Mouse (Mus musculus) forebrain, embryonic 15.5 days (tissue): ENCODE data around the gene Msrb2. TPM values are rescaled to one million over a fixed set of nuclear protein-coding genes. Genes with fewer than 3 reads are reported as not detected.

Experiments used
- ATAC-seq: fragments of 200-750 bp; cut with Nextera tagmentation; replicated peaks from 2 replicates; pipeline ENCODE4 v1.8.0; 2017; ENCODE audit warnings: mild to moderate bottlenecking, moderate TSS enrichment, moderate library complexity
- H3K27ac ChIP-seq: fragments of 300-500 bp; sonication (generic); replicated peaks from 2 replicates; pipeline ENCODE4 v1.5.1; 2015; ENCODE audit warnings: mild to moderate bottlenecking, inconsistent platforms
- H3K27me3 ChIP-seq: fragments of 300-500 bp; sonication (generic); 2 replicates; pipeline ENCODE4 v1.6.1; 2015; ENCODE audit warnings: inconsistent platforms
- H3K36me3 ChIP-seq: fragments of 300-500 bp; sonication (generic); 2 replicates; pipeline ENCODE4 v1.6.1; 2015; ENCODE audit warnings: mild to moderate bottlenecking, inconsistent platforms
- H3K4me1 ChIP-seq: fragments of 300-500 bp; sonication (generic); 2 replicates; pipeline ENCODE4 v1.6.1; 2015; ENCODE audit warnings: inconsistent platforms
- H3K4me2 ChIP-seq: fragments of 300-500 bp; sonication (generic); replicated peaks from 2 replicates; pipeline ENCODE4 v1.6.1; 2015; ENCODE audit warnings: mild to moderate bottlenecking, inconsistent platforms
- H3K4me3 ChIP-seq: fragments of 300-500 bp; sonication (generic); 2 replicates; pipeline ENCODE4 v1.5.1; 2015; ENCODE audit warnings: mild to moderate bottlenecking, inconsistent platforms
- H3K9ac ChIP-seq: fragments of 300-500 bp; sonication (generic); replicated peaks from 2 replicates; pipeline ENCODE4 v1.6.1; 2015; ENCODE audit warnings: mild to moderate bottlenecking, inconsistent platforms
- H3K9me3 ChIP-seq: fragments of 300-500 bp; sonication (generic); 2 replicates; pipeline ENCODE4 v1.6.1; 2016; ENCODE audit warnings: inconsistent platforms
- WGBS: fragments of 180-500 bp; shearing (Covaris S2); methylation state at CpG from one replicate; pipeline ENCODE4 v1.1.7; 2015; ENCODE audit warnings: mixed read lengths; 5-methylcytosine and 5-hydroxymethylcytosine counted together
- polyA plus RNA-seq: library from polyadenylated mRNA; unstranded; fragments of >200 nt; fragmentation: Nextera tagmentation; extraction: Ambion mirVana; gene quantifications from 2 replicates; pipeline ENCODE4 v1.2.1, GENCODE M21; 2015

Gene Msrb2
- 7.4 and 7.9 TPM in 2 replicates for polyA plus RNA-seq

DNA sequence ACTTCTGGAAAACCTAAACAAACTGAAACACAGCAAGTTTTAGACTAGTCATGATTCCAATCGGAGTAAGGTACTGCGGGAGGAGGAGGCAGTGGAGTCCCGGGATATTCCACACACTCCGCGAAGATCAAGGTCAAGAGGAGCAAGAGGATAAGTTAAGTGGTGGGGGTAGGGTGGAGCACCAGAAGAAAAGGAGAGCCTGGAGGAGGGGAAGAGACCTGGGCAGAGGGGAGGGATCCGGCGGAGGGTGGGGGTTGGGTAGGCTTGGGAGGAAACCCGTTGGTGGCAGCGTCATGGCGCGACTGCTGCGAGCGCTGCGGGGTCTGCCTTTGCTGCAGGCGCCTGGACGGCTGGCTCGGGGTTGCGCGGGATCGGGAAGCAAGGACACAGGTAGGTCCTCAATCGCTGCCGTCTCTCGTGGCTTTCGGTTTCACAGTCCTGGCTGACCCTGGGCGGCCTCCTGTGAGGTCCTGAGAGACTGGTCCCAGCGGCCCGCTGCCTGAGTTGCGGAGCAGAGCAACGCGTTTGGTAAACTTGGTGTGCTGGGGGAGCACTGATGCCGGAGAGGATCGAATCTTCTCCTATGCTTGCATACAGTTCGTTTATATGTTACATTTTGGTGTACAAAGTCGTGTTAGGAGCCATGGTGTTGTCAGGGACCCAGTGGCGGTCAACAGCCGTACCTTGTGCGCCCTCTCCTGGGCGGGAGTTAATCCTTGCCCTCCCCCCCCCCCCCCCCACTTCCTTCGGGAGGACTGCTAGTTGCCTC, at the start of gene Msrb2:
Gene Msrb2, plus strand, starts transcription at position 51 of the 769 bp plus-strand sequence.
- H3K4me2 ChIP-seq: peak within 1 kb of the TSS; percentile 84
- no peaks in the 10 kb centered on the region; the same call in 1 of the 2 replicates for H3K4me1 ChIP-seq
- H3K27ac ChIP-seq: 0 out of 2 replicates have a peak within 1 kb of the TSS, but pooled peaks have one; percentile 15
- H3K4me3 ChIP-seq: peak within 1 kb of the TSS; percentile 72
- H3K36me3 ChIP-seq: no peaks in the 10 kb centered on the region
- H3K9me3 ChIP-seq: no peaks in the 10 kb centered on the region
- no peaks in the 10 kb centered on the region for H3K27me3 ChIP-seq
- peak within 1 kb of the TSS; percentile 71 for H3K9ac ChIP-seq
- under 1% methylated on average over 39 of the region's 39 CpGs for WGBS
- peak; percentile 86 for ATAC-seq

DNA sequence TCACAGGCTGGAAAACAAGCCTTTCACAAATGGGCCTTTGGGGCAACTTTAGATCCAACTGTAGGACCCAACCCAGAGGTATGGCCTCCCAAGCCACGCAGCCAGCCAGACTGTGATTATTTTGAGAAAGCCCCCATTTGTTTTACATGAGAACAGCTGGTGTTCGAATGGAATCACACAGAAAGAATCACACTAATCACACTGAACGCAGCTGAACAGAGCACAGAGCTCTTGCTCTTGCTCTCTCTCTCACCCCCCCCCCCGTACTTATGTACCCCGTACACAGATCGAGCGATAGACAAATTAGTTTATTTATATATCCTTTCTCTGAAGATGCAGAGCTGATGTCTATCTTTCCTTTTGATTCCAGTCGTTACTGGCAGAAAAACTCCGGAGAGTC, 48.8 kb upstream of the Msrb2 start:
- Histone ChIP-seq H3K27ac (no peak overlapping the region), H3K4me1 (no peaks in the 10 kb centered on the region), H3K9me3 (no peaks in the 10 kb centered on the region), H3K4me2 (no peak overlapping the region), H3K27me3 (no peaks in the 10 kb centered on the region), H3K36me3 (no peaks in the 10 kb centered on the region), H3K4me3 (no peak overlapping the region), H3K9ac (no peak overlapping the region)
- whole genome bisulfite sequencing: 64% methylated on average over 9 of the region's 9 CpGs
- ATAC-seq: no peak

DNA sequence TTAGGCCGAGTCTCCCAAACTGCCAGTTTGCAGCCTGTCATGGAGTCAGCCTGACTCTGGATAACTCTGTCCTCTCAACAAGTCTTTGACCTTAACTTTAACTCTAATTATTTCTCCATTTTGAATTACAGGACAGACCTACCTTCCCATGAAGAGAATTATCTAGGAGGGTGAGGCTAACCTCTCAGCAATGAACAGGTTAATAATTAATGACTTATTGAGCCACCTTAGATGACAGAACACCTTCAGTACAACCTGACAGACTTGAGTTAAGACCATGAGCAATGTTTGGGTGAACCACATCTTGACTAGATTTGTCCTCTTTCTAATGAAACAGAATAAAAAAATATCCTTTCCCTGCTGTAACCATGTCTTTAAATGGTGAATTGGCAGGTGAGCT, 44.9 kb upstream of the Msrb2 start:
- Histone ChIP-seq H3K9me3 (no peaks in the 10 kb centered on the region), H3K36me3 (no peaks in the 10 kb centered on the region), H3K9ac (no peak overlapping the region), H3K4me3 (no peak overlapping the region), H3K4me2 (no peak overlapping the region), H3K4me1 (no peaks in the 10 kb centered on the region), H3K27ac (no peak overlapping the region), H3K27me3 (no peaks in the 10 kb centered on the region)
- ATAC-seq: no peak
- 97% methylated on average over 1 of the region's 1 CpGs for WGBS

DNA sequence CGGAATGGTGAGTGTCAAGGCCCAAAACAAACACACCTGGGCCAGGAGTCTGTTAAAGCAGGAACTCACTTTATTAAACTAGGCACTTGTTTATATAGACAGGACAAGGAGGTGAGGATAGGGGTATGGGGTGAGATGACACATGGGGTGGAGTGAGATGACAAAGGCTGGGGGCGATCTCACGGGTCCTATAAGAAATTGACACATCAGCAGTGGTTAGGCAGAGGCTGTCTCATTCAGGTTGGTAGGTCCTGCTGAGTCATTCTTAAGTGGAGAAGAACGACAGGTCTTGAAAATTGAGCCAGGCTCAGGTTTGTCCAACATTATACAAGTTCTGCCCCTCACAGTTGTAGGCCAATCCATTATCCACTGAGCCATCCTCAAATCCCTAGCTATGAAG, 43.4 kb upstream of the Msrb2 start:
- Histone ChIP-seq H3K9ac (no peak overlapping the region), H3K9me3 (no peaks in the 10 kb centered on the region), H3K27me3 (no peaks in the 10 kb centered on the region), H3K4me1 (no peaks in the 10 kb centered on the region), H3K4me3 (no peak overlapping the region), H3K27ac (no peak overlapping the region), H3K4me2 (no peak overlapping the region), H3K36me3 (no peaks in the 10 kb centered on the region)
- WGBS: 77% methylated on average over 4 of the region's 4 CpGs
- ATAC-seq: no peak

DNA sequence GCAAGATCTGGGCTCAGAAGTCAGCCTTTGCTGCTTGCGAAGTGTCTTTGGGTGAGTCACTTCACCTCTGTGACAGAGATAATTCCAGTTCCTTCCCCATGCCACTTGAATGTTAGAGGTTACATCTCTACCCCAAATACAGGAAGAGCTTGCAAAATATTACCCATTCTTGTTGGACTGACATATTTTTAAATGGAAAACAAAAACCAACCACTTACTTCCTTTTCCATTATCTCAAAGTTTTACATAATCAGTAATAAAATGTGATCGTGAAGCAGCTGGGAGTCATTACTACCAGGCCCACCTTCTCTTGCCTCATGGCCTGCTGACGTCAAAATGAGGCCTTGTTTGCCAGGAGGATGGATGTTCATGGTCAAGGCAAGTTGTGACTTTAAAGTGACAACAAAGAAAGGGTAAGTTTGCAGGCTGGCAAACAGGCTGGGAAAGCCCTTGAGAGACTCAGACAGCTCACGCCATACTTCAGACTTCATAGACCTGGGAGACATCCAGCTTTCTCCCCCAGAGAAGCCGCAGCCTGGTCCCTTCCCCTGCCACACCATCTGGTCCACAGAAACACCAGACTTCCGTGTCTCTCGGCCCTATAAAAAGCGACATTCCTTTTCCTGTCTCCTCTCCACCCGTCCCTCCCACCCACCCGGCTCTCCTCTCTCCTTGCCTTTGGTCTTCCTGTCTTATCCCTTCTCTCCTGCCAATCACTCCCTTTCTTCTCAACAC, 27.2 kb upstream of the Msrb2 start:
- H3K4me2 ChIP-seq: peak overlapping the region; percentile 38
- H3K9me3 ChIP-seq: no peaks in the 10 kb centered on the region
- H3K4me1 ChIP-seq: 0 out of 2 replicates have a peak, but pooled peaks cover 8% of the 10 kb centered on the region
- peak overlapping the region; percentile 28; the same call in 1 of the 2 replicates for H3K4me3 ChIP-seq
- H3K36me3 ChIP-seq: no peaks in the 10 kb centered on the region
- WGBS: 48% methylated on average over 10 of the region's 10 CpGs
- no peaks in the 10 kb centered on the region for H3K27me3 ChIP-seq
- no peak overlapping the region for H3K9ac ChIP-seq
- no peak overlapping the region for H3K27ac ChIP-seq
- ATAC-seq: peak; percentile 61

DNA sequence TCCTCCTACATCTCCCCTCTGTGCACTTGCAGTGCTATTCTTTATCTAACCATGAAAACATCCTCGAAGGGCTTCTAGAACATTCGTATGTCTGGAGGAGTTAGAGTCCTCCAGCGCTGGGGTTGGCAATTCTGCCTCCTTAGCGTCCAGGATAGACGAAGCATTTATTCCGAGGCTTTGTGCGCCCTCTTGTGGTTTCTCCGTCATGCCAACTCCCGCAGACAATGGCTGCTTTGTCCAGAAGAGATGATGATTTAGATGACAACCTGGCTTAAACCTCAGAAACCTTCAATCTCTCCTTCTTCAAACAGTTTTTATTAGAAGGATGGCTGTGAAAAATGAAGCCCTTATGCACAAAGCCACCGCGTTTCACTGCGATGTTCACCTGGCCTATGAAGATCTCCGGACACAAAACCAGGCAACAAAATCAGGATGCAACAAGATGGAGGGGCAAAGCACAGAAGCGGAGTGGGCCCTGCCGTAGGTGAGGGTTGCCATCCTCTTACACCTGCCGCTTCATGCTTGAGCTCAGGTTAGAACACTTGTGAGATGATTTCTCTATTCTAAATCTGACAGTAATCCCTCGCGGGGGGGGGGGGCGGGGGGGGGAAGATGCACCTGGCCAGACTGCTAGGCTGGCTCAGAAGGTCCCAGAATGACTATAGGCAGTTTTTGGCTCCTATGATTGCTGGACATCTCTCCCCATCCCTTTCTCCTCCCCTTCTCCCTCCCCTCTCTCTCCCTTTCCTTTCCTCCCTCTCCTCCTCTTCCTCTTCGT, 26.4 kb upstream of the Msrb2 start:
- peak; percentile 93 for ATAC-seq
- Histone ChIP-seq H3K9me3 (no peaks in the 10 kb centered on the region), H3K27me3 (no peaks in the 10 kb centered on the region), H3K4me3 (peak overlapping the region; percentile 28), H3K4me1 (0 out of 2 replicates have a peak, but pooled peaks cover 8% of the 10 kb centered on the region), H3K36me3 (no peaks in the 10 kb centered on the region), H3K27ac (no peak overlapping the region), H3K9ac (peak overlapping the region; percentile 43), H3K4me2 (peak overlapping the region; percentile 38)
- 27% methylated on average over 20 of the region's 20 CpGs for WGBS

DNA sequence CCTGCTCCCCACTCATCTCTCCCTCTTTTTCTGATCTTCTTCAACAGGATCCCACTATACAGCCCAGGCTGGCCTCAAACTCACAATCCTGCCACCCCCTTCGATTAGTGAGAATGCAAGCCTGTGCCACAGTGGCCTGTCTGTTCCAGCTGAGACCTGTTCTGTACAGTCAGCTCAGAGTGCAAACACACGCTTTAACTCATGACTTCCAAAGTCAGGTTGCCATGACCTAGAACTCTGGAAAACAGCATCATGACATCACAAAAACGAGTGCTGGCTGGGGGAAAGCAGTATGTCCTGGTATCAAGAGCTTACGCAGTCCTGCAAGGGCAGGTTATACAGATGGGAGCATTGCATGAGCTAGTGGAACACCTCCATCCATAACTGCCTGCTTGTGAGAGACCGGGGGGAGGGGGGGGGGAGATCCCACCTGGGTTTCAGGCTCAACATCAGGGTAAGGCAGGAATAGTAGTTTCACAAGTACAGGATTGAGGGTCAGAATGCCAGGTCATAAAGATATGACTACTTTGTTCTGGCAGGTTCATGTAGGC, 25.8 kb upstream of the Msrb2 start:
- H3K4me3 ChIP-seq: no peak overlapping the region
- peak; percentile 58 for ATAC-seq
- no peaks in the 10 kb centered on the region for H3K36me3 ChIP-seq
- WGBS: 75% methylated on average over 5 of the region's 5 CpGs
- H3K27ac ChIP-seq: no peak overlapping the region
- no peaks in the 10 kb centered on the region for H3K27me3 ChIP-seq
- H3K4me1 ChIP-seq: 0 out of 2 replicates have a peak, but pooled peaks cover 8% of the 10 kb centered on the region
- H3K9ac ChIP-seq: no peak overlapping the region
- no peaks in the 10 kb centered on the region for H3K9me3 ChIP-seq
- no peak overlapping the region for H3K4me2 ChIP-seq

DNA sequence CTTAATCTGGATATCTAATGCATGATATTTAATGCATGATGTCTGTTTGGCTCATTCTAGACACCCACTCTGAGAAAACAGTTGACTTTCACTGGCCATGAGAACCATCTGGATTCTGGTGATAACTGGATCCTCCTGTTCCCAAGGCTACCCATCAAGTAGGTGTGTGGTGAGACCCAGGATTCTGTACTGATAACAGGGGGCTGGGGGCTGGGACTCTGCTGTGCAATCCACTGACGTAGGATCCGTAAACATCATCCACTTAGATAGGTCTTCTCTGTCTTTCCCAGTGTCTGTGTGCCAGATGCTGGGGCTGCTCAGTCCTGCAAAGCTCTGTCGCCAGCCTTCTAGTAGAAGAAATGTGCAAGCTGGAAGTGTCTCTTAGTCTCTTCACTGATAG, 22.8 kb upstream of the Msrb2 start:
- WGBS: 87% methylated on average over 3 of the region's 3 CpGs
- H3K27ac ChIP-seq: no peak overlapping the region
- ATAC-seq: no peak

DNA sequence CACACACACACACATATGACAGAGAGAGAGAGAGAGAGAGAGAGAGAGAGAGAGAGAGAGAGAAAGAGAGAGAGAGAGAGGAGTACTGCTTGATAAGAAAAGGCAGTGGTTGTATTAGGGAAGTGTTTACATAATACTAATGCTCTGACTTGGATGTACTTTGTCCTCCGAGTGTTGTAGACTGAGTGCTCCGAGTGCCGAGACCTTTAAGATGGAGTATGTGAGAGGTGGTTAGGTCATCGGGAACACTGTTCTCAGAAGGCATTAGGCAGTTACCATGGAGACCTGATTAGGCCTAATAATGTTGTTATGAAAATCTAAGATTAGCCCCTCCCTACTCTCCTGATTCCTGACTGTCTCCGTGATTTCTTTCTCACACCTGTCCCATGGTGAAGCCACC, 21.1 kb upstream of the Msrb2 start:
- no peaks in the 10 kb centered on the region for H3K36me3 ChIP-seq
- no peak for ATAC-seq
- no peaks in the 10 kb centered on the region for H3K4me1 ChIP-seq
- no peaks in the 10 kb centered on the region for H3K9me3 ChIP-seq
- no peak overlapping the region for H3K9ac ChIP-seq
- H3K27me3 ChIP-seq: no peaks in the 10 kb centered on the region
- 85% methylated on average over 5 of the region's 5 CpGs for WGBS
- H3K4me3 ChIP-seq: no peak overlapping the region
- H3K27ac ChIP-seq: no peak overlapping the region
- no peak overlapping the region for H3K4me2 ChIP-seq

More for the DNA sequence above, 22.8 kb upstream of the Msrb2 start:
- no peak overlapping the region for H3K4me3 ChIP-seq
- H3K9me3 ChIP-seq: no peaks in the 10 kb centered on the region
- no peak overlapping the region for H3K9ac ChIP-seq
- no peaks in the 10 kb centered on the region for H3K27me3 ChIP-seq
- no peaks in the 10 kb centered on the region for H3K36me3 ChIP-seq
- H3K4me2 ChIP-seq: no peak overlapping the region
- 0 out of 2 replicates have a peak, but pooled peaks cover 8% of the 10 kb centered on the region for H3K4me1 ChIP-seq

DNA sequence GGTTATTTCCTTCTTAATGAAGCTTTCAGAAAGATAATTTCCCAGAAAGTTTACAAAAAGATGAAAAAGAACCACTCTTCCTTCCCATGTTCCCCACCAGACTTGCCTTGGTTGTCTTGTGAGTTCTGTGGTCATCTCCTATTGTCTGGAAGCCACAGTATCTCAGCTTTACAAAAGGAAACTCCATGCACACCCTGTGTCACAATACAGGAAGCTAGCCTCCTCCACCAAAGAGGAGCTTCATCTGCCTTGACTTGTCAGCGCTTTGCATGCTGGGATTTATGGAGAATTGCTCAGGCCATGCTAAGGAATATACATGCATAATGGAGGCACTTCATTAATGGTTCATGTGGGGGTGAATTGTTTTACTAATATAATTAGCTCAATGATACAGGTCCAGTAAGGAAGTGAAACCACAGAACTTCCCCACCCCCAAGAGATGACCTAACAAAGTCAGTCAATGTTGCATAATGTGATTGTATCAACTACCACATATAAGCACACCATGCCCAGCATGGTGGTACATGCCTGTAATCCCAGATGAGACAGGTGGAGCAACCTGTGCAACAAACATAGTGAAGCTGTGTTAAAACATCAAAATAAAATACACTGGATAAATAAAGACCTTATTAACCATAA, 19.5 kb upstream of the Msrb2 start:
- WGBS: 86% methylated on average over 1 of the region's 1 CpGs
- ATAC-seq: no peak

DNA sequence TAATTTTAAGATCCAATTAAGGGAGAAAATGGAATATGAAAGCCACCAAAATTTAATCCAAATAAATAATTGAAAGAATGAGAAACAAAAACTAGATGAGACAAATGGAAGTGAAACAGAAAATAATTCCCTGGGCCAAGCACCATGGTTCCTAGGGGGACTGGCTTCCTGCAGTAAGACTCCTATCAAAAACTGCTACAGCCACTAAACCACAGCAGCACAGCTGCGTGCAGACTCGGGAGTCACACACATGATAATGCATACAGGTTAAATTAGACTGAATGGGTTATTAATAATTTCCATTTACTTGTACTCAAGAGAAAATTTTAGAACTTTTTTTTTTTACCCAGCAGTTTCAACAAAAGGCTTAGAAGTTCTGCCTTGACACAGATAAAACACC, 18.1 kb upstream of the Msrb2 start:
- Histone ChIP-seq H3K4me1 (no peaks in the 10 kb centered on the region), H3K27ac (no peak overlapping the region), H3K27me3 (no peaks in the 10 kb centered on the region), H3K9me3 (no peaks in the 10 kb centered on the region), H3K36me3 (no peaks in the 10 kb centered on the region), H3K4me3 (no peak overlapping the region), H3K4me2 (no peak overlapping the region), H3K9ac (no peak overlapping the region)
- no peak for ATAC-seq
- 92% methylated on average over 2 of the region's 2 CpGs for WGBS

More for the DNA sequence above, 19.5 kb upstream of the Msrb2 start:
- no peaks in the 10 kb centered on the region for H3K9me3 ChIP-seq
- no peaks in the 10 kb centered on the region for H3K27me3 ChIP-seq
- no peak overlapping the region for H3K27ac ChIP-seq
- no peak overlapping the region for H3K4me2 ChIP-seq
- no peak overlapping the region for H3K4me3 ChIP-seq
- H3K36me3 ChIP-seq: no peaks in the 10 kb centered on the region
- no peaks in the 10 kb centered on the region for H3K4me1 ChIP-seq
- no peak overlapping the region for H3K9ac ChIP-seq
